Mouse (Mus musculus) kidney, postnatal 36 days (tissue): ENCODE results near the gene Slc22a12.

Experiments
- DNase-seq, 2 experiments: peaks; one replicate each; pipeline ENCODE4 v3.0.0; 2021 to 2022; ENCODE audit warnings: mixed read lengths in 2 of 2

The Slc22a12 gene

DNA sequence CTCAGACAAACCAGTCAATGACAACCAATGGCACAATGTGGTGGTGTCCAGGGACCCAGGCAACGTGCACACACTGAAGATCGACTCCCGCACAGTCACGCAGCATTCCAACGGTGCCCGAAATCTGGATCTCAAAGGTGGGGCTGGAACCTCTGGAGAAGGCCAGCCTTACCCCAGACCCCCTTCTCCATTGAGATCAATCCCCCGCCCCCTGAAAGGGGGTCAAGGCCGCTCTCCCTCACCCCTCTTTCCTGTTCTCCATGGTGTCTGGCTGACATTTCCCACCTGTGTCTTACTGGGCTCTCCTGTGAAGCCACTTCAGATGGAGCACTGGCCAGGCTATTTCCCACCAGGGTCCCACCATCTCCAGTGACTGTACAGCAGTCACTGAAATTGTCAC is 51.3 kb downstream of the Slc22a12 start:
- DNase-seq = no peak

DNA sequence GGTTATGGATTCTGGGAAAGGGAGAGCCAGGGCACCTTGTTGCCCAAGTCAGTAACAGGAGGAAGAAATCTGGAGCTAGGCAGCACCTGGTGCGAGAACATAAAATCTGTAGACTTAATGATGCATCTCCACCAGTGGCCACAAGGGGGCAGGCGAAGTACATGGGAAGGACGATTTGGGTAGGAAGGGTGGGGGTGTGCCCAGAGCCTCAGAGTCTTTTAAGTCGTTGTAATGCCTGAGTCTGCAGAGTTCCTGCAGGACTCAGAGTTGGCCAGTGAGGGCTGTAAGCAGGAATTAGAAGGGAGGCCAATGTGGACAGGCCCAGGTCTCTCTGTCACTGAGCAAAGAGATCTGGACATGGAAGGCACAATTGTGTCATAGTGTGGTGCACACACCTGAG is 53.8 kb downstream of the Slc22a12 start:
- peak; percentile 82 to 94 for DNase-seq
